Comparison of ENCODE assay signal across 20 mouse cellular contexts in genomic region chr11:76892972-76893371, GRCm38 (mm10). TPM values are rescaled to one million over a fixed set of nuclear protein-coding genes. Genes with fewer than 3 reads are reported as not detected.
DNase-seq lines count a peak whose midpoint lies in the region; ATAC-seq lines count a peak whose summit lies in the region.
"Had no signal": no experiment of that assay in that cellular context is flagged by ENCODE, and none has a peak within 500 bp of the region (broad histone marks: within the 10 kb centered on the region; RNA-seq: fewer than 3 reads in every experiment).

No protein-coding gene starts in this region.

- no peak overlapping the region for H3K4me2 ChIP-seq in kidney, embryonic 16.5 days (replicated peaks; ENCODE audit: low read depth, low read length)
- H3K4me2 ChIP-seq in midbrain, embryonic 11.5 days = no peak overlapping the region
- H3K4me2 ChIP-seq in midbrain, embryonic 14.5 days (ENCODE audit: low read length) = no peak overlapping the region
- H3K4me2 ChIP-seq in stomach, embryonic 15.5 days = no peak overlapping the region
- H3K4me2 ChIP-seq: hindbrain, embryonic 12.5 days had no signal

- H3K4me1 ChIP-seq in heart, embryonic 10.5 days = peaks cover 26% of the 10 kb centered on the region
- H3K4me1 ChIP-seq in kidney, embryonic 16.5 days (ENCODE audit: insufficient read depth, low read length) = peaks cover 62% of the 10 kb centered on the region
- H3K4me1 ChIP-seq in midbrain, embryonic 11.5 days (ENCODE audit: control insufficient read depth, insufficient read depth, low read length) = peaks cover 1% of the 10 kb centered on the region; the same call in 1 of the 2 replicates
- H3K4me1 ChIP-seq in midbrain, embryonic 14.5 days (ENCODE audit: control insufficient read depth, insufficient read depth, low read length) = no peaks in the 10 kb centered on the region
- peaks cover 20% of the 10 kb centered on the region for H3K4me1 ChIP-seq in stomach, embryonic 15.5 days
- H3K4me1 ChIP-seq: hindbrain, embryonic 12.5 days had no signal

- 76% methylated on average over 3 of the region's 3 CpGs for WGBS in heart, embryonic 10.5 days
- 70% methylated on average over 3 of the region's 3 CpGs for WGBS in kidney, embryonic 16.5 days
- 85% methylated on average over 3 of the region's 3 CpGs for WGBS in midbrain, embryonic 11.5 days
- WGBS in midbrain, embryonic 14.5 days = 86% methylated on average over 3 of the region's 3 CpGs
- WGBS in stomach, embryonic 15.5 days = 70% methylated on average over 3 of the region's 3 CpGs

- peak overlapping the region; percentile 67; the same call in 1 of the 2 replicates for H3K27ac ChIP-seq in heart, embryonic 10.5 days
- H3K27ac ChIP-seq in kidney, embryonic 16.5 days (ENCODE audit: low read length) = peak overlapping the region; percentile 78; the same call in 1 of the 2 replicates
- H3K27ac ChIP-seq in midbrain, embryonic 11.5 days (ENCODE audit: low read depth, low read length) = no peak overlapping the region
- H3K27ac ChIP-seq in midbrain, embryonic 14.5 days (replicated peaks; ENCODE audit: low read depth, low read length) = no peak overlapping the region
- 0 out of 2 replicates have a peak overlapping the region, but pooled peaks have one; percentile 3 for H3K27ac ChIP-seq in stomach, embryonic 15.5 days
- H3K27ac ChIP-seq: hindbrain, embryonic 12.5 days; liver, embryonic 14.5 days had no signal

- H3K9me3 ChIP-seq in heart, embryonic 10.5 days = no peaks in the 10 kb centered on the region
- H3K9me3 ChIP-seq in kidney, embryonic 16.5 days (ENCODE audit: low read length) = no peaks in the 10 kb centered on the region
- no peaks in the 10 kb centered on the region for H3K9me3 ChIP-seq in midbrain, embryonic 11.5 days (ENCODE audit: control insufficient read depth, low read length)
- H3K9me3 ChIP-seq in midbrain, embryonic 14.5 days (ENCODE audit: control insufficient read depth, low read length) = no peaks in the 10 kb centered on the region
- no peaks in the 10 kb centered on the region for H3K9me3 ChIP-seq in stomach, embryonic 15.5 days
- H3K9me3 ChIP-seq: embryonic facial prominence, embryonic 10.5 days; hindbrain, embryonic 12.5 days had no signal

- no peak overlapping the region for H3K4me3 ChIP-seq in heart, embryonic 10.5 days
- no peak overlapping the region for H3K4me3 ChIP-seq in kidney, embryonic 16.5 days (ENCODE audit: low read length)
- no peak overlapping the region for H3K4me3 ChIP-seq in midbrain, embryonic 11.5 days (ENCODE audit: low read depth, low read length)
- H3K4me3 ChIP-seq in midbrain, embryonic 14.5 days (replicated peaks; ENCODE audit: low read depth, low read length) = no peak overlapping the region
- H3K4me3 ChIP-seq in stomach, embryonic 15.5 days (replicated peaks) = no peak overlapping the region
- H3K4me3 ChIP-seq: embryonic facial prominence, embryonic 10.5 days; erythroblast, embryonic 14.5 days; hindbrain, embryonic 12.5 days had no signal

- H3K36me3 ChIP-seq in heart, embryonic 10.5 days = no peaks in the 10 kb centered on the region
- H3K36me3 ChIP-seq in kidney, embryonic 16.5 days (ENCODE audit: insufficient read depth, low read length) = no peaks in the 10 kb centered on the region
- H3K36me3 ChIP-seq in midbrain, embryonic 11.5 days (ENCODE audit: control insufficient read depth, insufficient read depth, low read length) = no peaks in the 10 kb centered on the region
- no peaks in the 10 kb centered on the region for H3K36me3 ChIP-seq in midbrain, embryonic 14.5 days (ENCODE audit: control insufficient read depth, insufficient read depth, low read length)
- H3K36me3 ChIP-seq in stomach, embryonic 15.5 days = no peaks in the 10 kb centered on the region
- H3K36me3 ChIP-seq: embryonic facial prominence, embryonic 10.5 days; hindbrain, embryonic 12.5 days had no signal

- no peak overlapping the region for H3K9ac ChIP-seq in kidney, embryonic 16.5 days (replicated peaks; ENCODE audit: low read length)
- no peak overlapping the region for H3K9ac ChIP-seq in midbrain, embryonic 11.5 days (ENCODE audit: low read length)
- H3K9ac ChIP-seq in midbrain, embryonic 14.5 days (replicated peaks; ENCODE audit: low read length) = no peak overlapping the region
- no peak overlapping the region for H3K9ac ChIP-seq in stomach, embryonic 15.5 days
- H3K9ac ChIP-seq: hindbrain, embryonic 12.5 days; liver, embryonic 14.5 days had no signal

- no peaks in the 10 kb centered on the region for H3K27me3 ChIP-seq in heart, embryonic 10.5 days (ENCODE audit: insufficient read depth, poor library complexity, severe bottlenecking)
- no peaks in the 10 kb centered on the region for H3K27me3 ChIP-seq in kidney, embryonic 16.5 days (ENCODE audit: insufficient read depth, low read length)
- H3K27me3 ChIP-seq in midbrain, embryonic 11.5 days (ENCODE audit: control insufficient read depth, insufficient read depth, low read length) = no peaks in the 10 kb centered on the region
- no peaks in the 10 kb centered on the region for H3K27me3 ChIP-seq in midbrain, embryonic 14.5 days (ENCODE audit: control insufficient read depth, insufficient read depth, low read length)
- H3K27me3 ChIP-seq in stomach, embryonic 15.5 days (replicated peaks) = no peaks in the 10 kb centered on the region
- H3K27me3 ChIP-seq: hindbrain, embryonic 12.5 days had no signal

- no peak for DNase-seq in heart, embryonic 10.5 days (ENCODE audit: low spot score)
- DNase-seq in heart, postnatal 4 days = no peak
- DNase-seq in kidney, adult 8-10 months = no peak
- DNase-seq in midbrain, embryonic 11.5 days (ENCODE audit: low spot score, missing footprints) = peak; percentile 31
- DNase-seq in midbrain, embryonic 14.5 days = no peak
- DNase-seq in frontal cortex, postnatal 36 days (ENCODE audit: low spot score in 2 of 2) = no peak
- DNase-seq: cerebellum, postnatal 36 days had no signal

- no peak for ATAC-seq in kidney, embryonic 16.5 days (ENCODE audit: low FRiP score, low TSS enrichment)
- no peak for ATAC-seq in midbrain, embryonic 11.5 days (ENCODE audit: low FRiP score)
- no peak for ATAC-seq in midbrain, embryonic 14.5 days (ENCODE audit: low FRiP score, low TSS enrichment)
- no peak for ATAC-seq in stomach, embryonic 15.5 days (ENCODE audit: insufficient read depth, low FRiP score, low read depth)
- ATAC-seq: forebrain, embryonic 16.5 days had no signal

RNA-seq across cellular contexts. Expression of gene Tmigd1, which starts 9.0 kb away (rescaled TPM):
- polyA plus RNA-seq in heart, embryonic 10.5 days (2016; fragmentation: Nextera tagmentation; extraction: Ambion mirVana) = 0.40 TPM in 1 of 2 replicates, not detected in the other
- under 1 TPM in 1 of 2 experiments, not detected in 1; 0.59 TPM for total RNA-seq in heart, postnatal 4 days (2021)
- 3.2 and 4.1 TPM in 2 replicates for polyA plus RNA-seq in kidney, embryonic 16.5 days (2015; fragmentation: Nextera tagmentation; extraction: Ambion mirVana)
- not detected in 2 replicates for polyA plus RNA-seq in midbrain, embryonic 11.5 days (2014; fragmentation: Nextera tagmentation; extraction: Ambion mirVana)
- polyA plus RNA-seq in midbrain, embryonic 14.5 days (2014; fragmentation: Nextera tagmentation; extraction: Ambion mirVana) = 0.16 TPM in 1 of 2 replicates, not detected in the other
- 0.27 and 1.4 TPM in 2 replicates for polyA plus RNA-seq in stomach, embryonic 15.5 days (2015; fragmentation: Nextera tagmentation; extraction: Ambion mirVana)
- total RNA-seq: gastrocnemius, postnatal 25 days; layer of hippocampus, postnatal 10 days; left cerebral cortex, postnatal 10 days; megakaryocyte, adult 5-6 weeks; midbrain, postnatal 0 days had no signal
- polyA plus RNA-seq: embryonic facial prominence, embryonic 10.5 days; erythroblast, embryonic 14.5 days; forebrain, embryonic 16.5 days; liver, embryonic 14.5 days; midbrain, postnatal 0 days; neural tube, embryonic 11.5 days had no signal

RNA-seq across cellular contexts. Expression of gene Blmh, which starts 31.6 kb away (rescaled TPM):
- 128 and 152 TPM in 2 replicates for polyA plus RNA-seq in heart, embryonic 10.5 days (2016; fragmentation: Nextera tagmentation; extraction: Ambion mirVana)
- 10 to 100 TPM; 66.1 to 74.4 TPM for total RNA-seq in heart, postnatal 4 days (2021)
- polyA plus RNA-seq in kidney, embryonic 16.5 days (2015; fragmentation: Nextera tagmentation; extraction: Ambion mirVana) = 190 and 196 TPM in 2 replicates
- 183 and 197 TPM in 2 replicates for polyA plus RNA-seq in midbrain, embryonic 11.5 days (2014; fragmentation: Nextera tagmentation; extraction: Ambion mirVana)
- 113 and 136 TPM in 2 replicates for polyA plus RNA-seq in midbrain, embryonic 14.5 days (2014; fragmentation: Nextera tagmentation; extraction: Ambion mirVana)
- polyA plus RNA-seq in stomach, embryonic 15.5 days (2015; fragmentation: Nextera tagmentation; extraction: Ambion mirVana) = 138 and 140 TPM in 2 replicates

RNA-seq across cellular contexts. Expression of gene Cpd, which starts 46.2 kb away (rescaled TPM):
- 11.6 and 14.1 TPM in 2 replicates for polyA plus RNA-seq in heart, embryonic 10.5 days (2016; fragmentation: Nextera tagmentation; extraction: Ambion mirVana)
- total RNA-seq in heart, postnatal 4 days (2021) = 10 to 100 TPM; 66.0 to 66.4 TPM
- 12.3 and 13.9 TPM in 2 replicates for polyA plus RNA-seq in kidney, embryonic 16.5 days (2015; fragmentation: Nextera tagmentation; extraction: Ambion mirVana)
- polyA plus RNA-seq in midbrain, embryonic 11.5 days (2014; fragmentation: Nextera tagmentation; extraction: Ambion mirVana) = 14.4 and 16.5 TPM in 2 replicates
- polyA plus RNA-seq in midbrain, embryonic 14.5 days (2014; fragmentation: Nextera tagmentation; extraction: Ambion mirVana) = 8.6 and 11.8 TPM in 2 replicates
- 12.5 and 13.3 TPM in 2 replicates for polyA plus RNA-seq in stomach, embryonic 15.5 days (2015; fragmentation: Nextera tagmentation; extraction: Ambion mirVana)

Comparison
In these comparisons a context has a peak if more than half of its experiments do, and no peak if none do; other contexts are left out.
1. H3K27ac ChIP-seq: peak in heart, embryonic 10.5 days (single experiment), kidney, embryonic 16.5 days (single experiment) and stomach, embryonic 15.5 days (single experiment); none in midbrain, embryonic 11.5 days (single experiment) and midbrain, embryonic 14.5 days (single experiment).